Mouse (Mus musculus) frontal cortex, postnatal 14 days (tissue): ENCODE data around the gene Gm49359.
"Not testable (repeated sequence)": the region's sequence is repeated elsewhere in the genome, so short reads cannot be mapped to it uniquely, and the experiment has no call there.

Experiments used
- DNase-seq, 2 experiments: peaks; one replicate each; pipeline ENCODE4 v3.0.0; 2022; ENCODE audit warnings: low spot score in 2 of 2

Gm49359 gene

DNA sequence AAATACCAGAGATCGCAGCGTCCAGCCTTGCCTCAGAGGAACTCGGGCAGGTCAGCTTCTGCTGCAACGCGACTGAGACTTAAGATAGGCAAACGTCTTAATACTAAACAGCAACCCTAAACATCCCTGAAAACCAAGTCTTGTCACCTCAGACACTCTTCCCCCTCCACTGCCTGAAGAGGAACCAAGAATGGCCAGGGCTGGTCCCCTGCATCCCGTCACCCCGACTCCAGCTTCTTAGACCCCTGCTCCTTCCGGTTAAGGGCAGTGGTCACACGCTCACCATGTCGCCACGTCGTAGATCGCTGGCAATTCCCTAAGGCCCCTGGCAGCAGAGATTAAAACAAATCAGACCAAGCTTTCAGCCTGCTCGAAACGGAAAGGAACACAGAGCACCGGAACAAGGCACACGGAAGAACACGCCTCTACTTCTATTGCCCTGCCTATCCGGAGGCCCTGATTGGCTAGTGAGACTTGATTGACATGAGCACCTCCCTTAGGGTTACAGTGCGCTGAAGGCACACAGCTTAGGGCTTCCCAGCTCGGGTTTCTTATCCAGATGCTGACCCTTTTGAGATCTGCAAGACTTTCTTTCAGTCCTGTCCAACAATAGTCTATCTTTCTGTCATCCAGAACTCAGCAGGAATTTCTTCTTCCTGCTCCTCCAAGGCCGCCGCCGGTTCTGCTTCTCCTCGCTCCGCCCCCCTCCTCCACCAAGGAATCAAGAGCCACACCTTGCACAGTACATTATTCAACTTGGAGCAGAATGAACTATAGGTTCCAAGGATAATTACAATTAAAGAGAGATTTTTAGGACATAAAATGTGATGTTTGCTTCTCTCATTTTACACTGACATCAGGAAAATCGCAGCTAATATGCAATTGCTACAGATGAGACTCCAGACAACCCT, at the start of gene Gm49359:
Gene Gm49359 (minus strand): TSS at position 409 of the 911 bp plus-strand sequence.
- peak; percentile 83 to 87 for DNase-seq

- DNase-seq, result not testable (repeated sequence)
Observed at GRCm38 (mm10) chr13:62510641-62511420, 44.2 kb upstream of the Gm49359 start.

DNA sequence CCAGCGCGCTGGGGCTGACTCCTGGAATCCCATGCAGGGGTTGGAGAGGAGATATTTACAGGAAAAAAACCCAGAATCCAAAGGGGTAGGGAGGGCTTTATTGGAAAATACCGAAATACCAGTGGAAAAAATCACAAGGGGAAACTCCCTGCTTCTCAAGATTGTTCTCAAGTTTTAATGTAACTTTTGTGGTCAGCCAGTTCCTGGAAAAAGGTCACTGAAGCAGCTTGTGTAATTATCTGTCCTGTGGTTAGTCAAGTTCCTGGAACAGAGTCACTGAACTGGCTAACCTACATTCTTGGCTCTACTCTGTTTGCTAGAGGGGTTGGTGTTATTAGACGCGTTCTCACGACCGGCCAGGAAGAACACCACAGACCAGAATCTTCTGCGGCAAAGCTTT, 6.0 kb upstream of the Gm49359 start:
- not testable (repeated sequence) for DNase-seq

DNA sequence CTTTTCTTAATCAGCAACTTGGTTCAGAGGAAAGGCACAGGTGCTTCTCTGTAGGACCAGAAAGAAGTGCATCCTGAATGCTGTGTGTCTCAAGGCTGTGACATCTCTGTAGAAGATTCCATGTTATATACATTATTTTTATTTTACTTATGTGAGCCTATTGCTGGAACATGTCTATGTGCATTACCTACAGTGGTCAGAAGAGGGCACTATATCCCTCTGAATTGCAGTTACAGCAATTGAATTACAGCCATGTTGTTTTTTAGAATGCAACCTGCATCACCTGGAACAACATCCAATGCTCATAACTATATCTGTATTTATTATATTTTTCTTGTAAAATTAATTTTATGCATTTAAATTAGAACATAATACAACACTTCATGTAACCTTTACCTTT, 3.3 kb upstream of the Gm49359 start:
- DNase-seq, result not testable (repeated sequence)
